In genomic region chr3:37312370-37312941, GRCm38 (mm10) we compare ENCODE assay signal across 8 mouse cellular contexts. TPM values are rescaled to one million over a fixed set of nuclear protein-coding genes. Genes with fewer than 3 reads are reported as not detected.
A peak's percentile ranks its signal among the peaks of the same experiment; 100 is the strongest.
DNase-seq lines count a peak whose midpoint lies in the region; ATAC-seq and TF ChIP-seq lines count a peak whose summit lies in the region.

Gene Bbs12 (plus strand): TSS chr3:37312554.
Gene Cetn4 (minus strand): TSS chr3:37312708.

- peak within 1 kb of the TSS; percentile 84 for H3K9ac ChIP-seq in ES-E14 (ENCODE audit: insufficient read depth, low read depth, low read length, poor library complexity, severe bottlenecking)
- peak within 1 kb of the TSS; percentile 88 for H3K9ac ChIP-seq in forebrain, embryonic 16.5 days (replicated peaks; ENCODE audit: low read depth, low read length)
- peak within 1 kb of the TSS; percentile 92 for H3K9ac ChIP-seq in lung, embryonic 15.5 days

- no peak within 1 kb of the TSS for H3K27ac ChIP-seq in ES-E14 (ENCODE audit: insufficient read depth, low read depth, low read length, poor library complexity, severe bottlenecking)
- H3K27ac ChIP-seq in forebrain, embryonic 16.5 days (ENCODE audit: low read length): peak within 1 kb of the TSS; percentile 47; the same call in 1 of the 2 replicates
- H3K27ac ChIP-seq in lung, embryonic 15.5 days: peak within 1 kb of the TSS; percentile 78

- in situ Hi-C loops in ES-E14 (cut with MboI; ENCODE audit: low sequenced_read_pairs in 2 of 2, unreplicated experiment in 2 of 2): no loop called here

- H3K4me1 ChIP-seq in ES-E14 (ENCODE audit: control insufficient read depth in 2 of 2, insufficient read depth in 2 of 2, low read length in 2 of 2, poor library complexity in 1 of 2): no peaks in the 10 kb centered on the region
- peaks cover 9% of the 10 kb centered on the region for H3K4me1 ChIP-seq in forebrain, embryonic 16.5 days (replicated peaks; ENCODE audit: control insufficient read depth, insufficient read depth, low read length)
- 0 out of 2 replicates have a peak, but pooled peaks cover 6% of the 10 kb centered on the region for H3K4me1 ChIP-seq in lung, embryonic 15.5 days

- peak; percentile 78 for DNase-seq in ES-E14 (ENCODE audit: low read depth, low spot score)
- DNase-seq in cerebellum, adult 11-12 months: peak; percentile 92
- peak; percentile 99 for DNase-seq in heart, postnatal 4 days
- DNase-seq in layer of hippocampus, adult 8-10 months (ENCODE audit: low spot score in 2 of 2): peak; percentile 90 to 98
- DNase-seq in ovary, adult 18-20 months (ENCODE audit: low spot score): peak; percentile 90
- DNase-seq in thymus, postnatal 0 days (ENCODE audit: low spot score): peak; percentile 96

- peak within 1 kb of the TSS; percentile 91 to 98 for H3K4me3 ChIP-seq in ES-E14 (ENCODE audit: insufficient read depth in 1 of 2, low read depth in 1 of 2, low read length in 2 of 2, poor library complexity in 1 of 2, severe bottlenecking in 1 of 2)
- peak within 1 kb of the TSS; percentile 95 for H3K4me3 ChIP-seq in forebrain, embryonic 16.5 days (replicated peaks; ENCODE audit: low read length)
- peak within 1 kb of the TSS; percentile 87 for H3K4me3 ChIP-seq in lung, embryonic 15.5 days

- peak within 1 kb of the TSS; percentile 59 for H3K4me2 ChIP-seq in forebrain, embryonic 16.5 days (ENCODE audit: low read length)
- H3K4me2 ChIP-seq in lung, embryonic 15.5 days: peak within 1 kb of the TSS; percentile 85

- H3K27me3 ChIP-seq in forebrain, embryonic 16.5 days (replicated peaks; ENCODE audit: control insufficient read depth, insufficient read depth, low read length): no peaks in the 10 kb centered on the region
- H3K27me3 ChIP-seq in lung, embryonic 15.5 days: no peaks in the 10 kb centered on the region

- no peaks in the 10 kb centered on the region for H3K36me3 ChIP-seq in ES-E14 (ENCODE audit: control insufficient read depth, insufficient read depth, low read length, poor library complexity, severe bottlenecking)
- H3K36me3 ChIP-seq in forebrain, embryonic 16.5 days (ENCODE audit: control insufficient read depth, insufficient read depth): no peaks in the 10 kb centered on the region
- no peaks in the 10 kb centered on the region for H3K36me3 ChIP-seq in lung, embryonic 15.5 days

- H3K9me3 ChIP-seq in ES-E14 (ENCODE audit: control insufficient read depth, insufficient read depth, low read depth, low read length): no peaks in the 10 kb centered on the region
- H3K9me3 ChIP-seq in forebrain, embryonic 16.5 days (ENCODE audit: control insufficient read depth, low read length): no peaks in the 10 kb centered on the region
- no peaks in the 10 kb centered on the region for H3K9me3 ChIP-seq in lung, embryonic 15.5 days

- peak; percentile 100 for ATAC-seq in forebrain, embryonic 16.5 days
- ATAC-seq in lung, embryonic 15.5 days (ENCODE audit: borderline replicate concordance, extremely low read depth, low FRiP score, low TSS enrichment): peak; percentile 100

- WGBS in forebrain, embryonic 16.5 days: under 1% methylated on average over 54 of the region's 54 CpGs
- under 1% methylated on average over 54 of the region's 54 CpGs for WGBS in lung, embryonic 15.5 days

TF ChIP-seq in ES-E14, 5 proteins besides CTCF, POLR2A, EP300 and RAD21:
- TF ChIP-seq HCFC1 (IDR thresholded peaks at IDR 0.05; ENCODE audit: borderline replicate concordance, insufficient read depth, low read length) (no peak), CHD2 (IDR thresholded peaks at IDR 0.05; ENCODE audit: low read depth, low read length) (no peak; the same call in 1 of the 2 replicates), MAFK (IDR thresholded peaks at IDR 0.05; ENCODE audit: insufficient read depth, low read depth, low read length) (no peak), ZNF384 (IDR thresholded peaks at IDR 0.05; ENCODE audit: low read depth, low read length) (no peak), ZC3H11A (IDR thresholded peaks at IDR 0.05; ENCODE audit: borderline replicate concordance, low read depth, low read length) (no peak)

RNA-seq across cellular contexts. Expression of gene Bbs12, which starts in this region (rescaled TPM):
- 5.7 and 7.1 TPM in 2 replicates for total RNA-seq in ES-E14 (2012; rRNA removed)
- 5.8 and 6.1 TPM in 2 replicates for polyA plus RNA-seq in forebrain, embryonic 16.5 days (2015; fragmentation: Nextera tagmentation; extraction: Ambion mirVana)
- total RNA-seq in heart, postnatal 4 days (2021): 1 to 10 TPM; 2.2 to 2.7 TPM
- 1 to 10 TPM; 5.2 to 6.5 (median 6.3) TPM for total RNA-seq in layer of hippocampus, adult 8-10 months (2022)
- 7.7 and 8.1 TPM in 2 replicates for polyA plus RNA-seq in lung, embryonic 15.5 days (2015; fragmentation: Nextera tagmentation; extraction: Ambion mirVana)
- 4.6 and 5.0 TPM in 2 replicates for polyA plus RNA-seq in thymus, postnatal 0 days (2015; fragmentation: Nextera tagmentation; extraction: Ambion mirVana)

RNA-seq across cellular contexts. Expression of gene Cetn4, which starts in this region (rescaled TPM):
- total RNA-seq in ES-E14 (2012; rRNA removed): 0.16 and 0.22 TPM in 2 replicates
- 1.8 and 2.8 TPM in 2 replicates for polyA plus RNA-seq in forebrain, embryonic 16.5 days (2015; fragmentation: Nextera tagmentation; extraction: Ambion mirVana)
- total RNA-seq in heart, postnatal 4 days (2021): 1 to 10 TPM; 1.6 to 2.0 TPM
- 10 to 100 TPM in 3 of 4 experiments, 1 to 10 TPM in 1; 8.8 to 17.9 (median 14.4) TPM for total RNA-seq in layer of hippocampus, adult 8-10 months (2022)
- 4.9 and 5.7 TPM in 2 replicates for polyA plus RNA-seq in lung, embryonic 15.5 days (2015; fragmentation: Nextera tagmentation; extraction: Ambion mirVana)
- 1.8 and 2.6 TPM in 2 replicates for polyA plus RNA-seq in thymus, postnatal 0 days (2015; fragmentation: Nextera tagmentation; extraction: Ambion mirVana)
